Mouse (Mus musculus): ENCODE measurements around the gene Gatad1.
"Not testable (repeated sequence)": the region's sequence is repeated elsewhere in the genome, so short reads cannot be mapped to it uniquely, and the experiment has no call there.

The Gatad1 gene

GRCm38 (mm10) chr5:3657085-3657484, at the start of gene Gatad1:
Gene Gatad1 (minus strand): TSS chr5:3657185.
- DNase-seq: no peak

GRCm38 (mm10) chr5:3702180-3702579, 45.2 kb upstream of the Gatad1 start:
- no peak for DNase-seq

- no peak for DNase-seq
These were observed 43.0 kb upstream of the Gatad1 start for GRCm38 (mm10) chr5:3700025-3700424.

GRCm38 (mm10) chr5:3696031-3696430, 39.0 kb upstream of the Gatad1 start:
- no peak for DNase-seq

- DNase-seq: no peak
These were observed 38.2 kb upstream of the Gatad1 start for GRCm38 (mm10) chr5:3695191-3695590.

GRCm38 (mm10) chr5:3692956-3693355, 36.0 kb upstream of the Gatad1 start:
- DNase-seq: no peak

GRCm38 (mm10) chr5:3691283-3691682, 34.3 kb upstream of the Gatad1 start:
- DNase-seq: no peak

GRCm38 (mm10) chr5:3688298-3688697, 31.3 kb upstream of the Gatad1 start:
- no peak for DNase-seq

- DNase-seq: no peak
These were observed 13.1 kb upstream of the Gatad1 start for GRCm38 (mm10) chr5:3669938-3670554.

- no peak for DNase-seq
These were observed 9.6 kb upstream of the Gatad1 start for GRCm38 (mm10) chr5:3666585-3666984.

GRCm38 (mm10) chr5:3665225-3665624, 8.2 kb upstream of the Gatad1 start:
- no peak for DNase-seq

- DNase-seq: no peak
These were observed 3.2 kb downstream of the Gatad1 start for GRCm38 (mm10) chr5:3653801-3654200.

GRCm38 (mm10) chr5:3652903-3653575, 3.9 kb downstream of the Gatad1 start:
- not testable (repeated sequence) for DNase-seq

- DNase-seq: no peak
These were observed 5.4 kb downstream of the Gatad1 start for GRCm38 (mm10) chr5:3651621-3652020.

GRCm38 (mm10) chr5:3650881-3651280, 6.1 kb downstream of the Gatad1 start, which contains the start of gene Tmbim7:
Gene Tmbim7 (plus strand): TSS chr5:3651181.
- no peak for DNase-seq

GRCm38 (mm10) chr5:3648849-3649210, 8.2 kb downstream of the Gatad1 start:
- no peak for DNase-seq

- no peak for DNase-seq
These were observed 8.7 kb downstream of the Gatad1 start for GRCm38 (mm10) chr5:3648206-3648848.

- DNase-seq: peak; percentile 96
These were observed 9.3 kb downstream of the Gatad1 start for GRCm38 (mm10) chr5:3647708-3648121.

GRCm38 (mm10) chr5:3646991-3647707, 9.8 kb downstream of the Gatad1 start:
- DNase-seq: peak; percentile 70

GRCm38 (mm10) chr5:3646539-3646938, 10.4 kb downstream of the Gatad1 start:
- no peak for DNase-seq

GRCm38 (mm10) chr5:3645326-3645725, 11.7 kb downstream of the Gatad1 start:
- no peak for DNase-seq

GRCm38 (mm10) chr5:3644621-3645020, 12.4 kb downstream of the Gatad1 start:
- no peak for DNase-seq

GRCm38 (mm10) chr5:3635286-3635685, 21.7 kb downstream of the Gatad1 start:
- no peak for DNase-seq
